15 mouse cellular contexts compared by ENCODE assay signal in genomic region chr3:121850381-121850780, GRCm38 (mm10). TPM values are rescaled to one million over a fixed set of nuclear protein-coding genes. Genes with fewer than 3 reads are reported as not detected.
DNase-seq lines count a peak whose midpoint lies in the region; TF ChIP-seq lines count a peak whose summit lies in the region.
"Had no signal": no experiment of that assay in that cellular context is flagged by ENCODE, and none has a peak within 500 bp of the region (broad histone marks: within the 10 kb centered on the region; RNA-seq: fewer than 3 reads in every experiment).

No protein-coding gene starts in this region.

- H3K4me1 ChIP-seq in lung, adult 2 months (ENCODE audit: control insufficient read depth, insufficient read depth, low read length) = peaks cover 5% of the 10 kb centered on the region; the same call in 1 of the 2 replicates
- H3K4me1 ChIP-seq: embryonic facial prominence, embryonic 13.5 days; forebrain, embryonic 12.5 days; heart, embryonic 12.5 days had no signal

- peak; percentile 45 for DNase-seq in adrenal gland, postnatal 14 days
- DNase-seq in adrenal gland, adult 2 months = no peak
- peak; percentile 30 for DNase-seq in lung, adult 2 months
- DNase-seq in lung, postnatal 10 days = peak; percentile 57
- DNase-seq in lung, postnatal 4 days = peak; percentile 38 to 62
- no peak for DNase-seq in kidney, postnatal 10 days
- no peak for DNase-seq in ovary, postnatal 14 days (ENCODE audit: low spot score)
- DNase-seq: cerebellum, adult 11-12 months; cerebellum, adult 9-10 months; cerebellum, postnatal 25 days; gastrocnemius, postnatal 10 days had no signal

- no peak overlapping the region for H3K4me3 ChIP-seq in lung, adult 2 months (replicated peaks; ENCODE audit: extremely low read depth, low read depth, low read length)
- H3K4me3 ChIP-seq: embryonic facial prominence, embryonic 13.5 days; forebrain, embryonic 12.5 days; heart, embryonic 12.5 days; hindbrain, embryonic 10.5 days had no signal

- WGBS in lung, adult 2 months = 79% methylated on average over 4 of the region's 4 CpGs

- no peak for TF ChIP-seq CTCF in lung, adult 2 months (IDR thresholded peaks at IDR 0.05; ENCODE audit: insufficient read depth, low read length)

- TF ChIP-seq POLR2A in lung, adult 2 months (IDR thresholded peaks at IDR 0.05; ENCODE audit: borderline replicate concordance, extremely low read depth, low read depth, low read length) = no peak

RNA-seq across cellular contexts. Expression of gene Abcd3, which starts 35.3 kb away (rescaled TPM):
- total RNA-seq in adrenal gland, postnatal 14 days (2021) = 137 and 169 TPM in 2 replicates
- total RNA-seq in adrenal gland, adult 2 months (2021) = 100 to 1,000 TPM in 1 of 2 experiments, 10 to 100 TPM in 1; 87.2 to 104 TPM
- polyA plus RNA-seq in adrenal gland, adult 2 months (2012; rRNA removed) = 3.5 and 11.9 TPM in 2 replicates
- 8.3 and 18.2 TPM in 2 replicates for polyA plus RNA-seq in lung, adult 2 months (2012; rRNA removed)

Comparison
In these comparisons a context has a peak if more than half of its experiments do, and no peak if none do; other contexts are left out.
1. DNase-seq: peak in adrenal gland, postnatal 14 days (single experiment), lung, adult 2 months (single experiment), lung, postnatal 10 days (single experiment) and lung, postnatal 4 days (2 of 2); none in adrenal gland, adult 2 months (single experiment), kidney, postnatal 10 days (single experiment) and ovary, postnatal 14 days (single experiment).